Mouse (Mus musculus): ENCODE results near the gene 2010111I01Rik.

2010111I01Rik gene

DNA sequence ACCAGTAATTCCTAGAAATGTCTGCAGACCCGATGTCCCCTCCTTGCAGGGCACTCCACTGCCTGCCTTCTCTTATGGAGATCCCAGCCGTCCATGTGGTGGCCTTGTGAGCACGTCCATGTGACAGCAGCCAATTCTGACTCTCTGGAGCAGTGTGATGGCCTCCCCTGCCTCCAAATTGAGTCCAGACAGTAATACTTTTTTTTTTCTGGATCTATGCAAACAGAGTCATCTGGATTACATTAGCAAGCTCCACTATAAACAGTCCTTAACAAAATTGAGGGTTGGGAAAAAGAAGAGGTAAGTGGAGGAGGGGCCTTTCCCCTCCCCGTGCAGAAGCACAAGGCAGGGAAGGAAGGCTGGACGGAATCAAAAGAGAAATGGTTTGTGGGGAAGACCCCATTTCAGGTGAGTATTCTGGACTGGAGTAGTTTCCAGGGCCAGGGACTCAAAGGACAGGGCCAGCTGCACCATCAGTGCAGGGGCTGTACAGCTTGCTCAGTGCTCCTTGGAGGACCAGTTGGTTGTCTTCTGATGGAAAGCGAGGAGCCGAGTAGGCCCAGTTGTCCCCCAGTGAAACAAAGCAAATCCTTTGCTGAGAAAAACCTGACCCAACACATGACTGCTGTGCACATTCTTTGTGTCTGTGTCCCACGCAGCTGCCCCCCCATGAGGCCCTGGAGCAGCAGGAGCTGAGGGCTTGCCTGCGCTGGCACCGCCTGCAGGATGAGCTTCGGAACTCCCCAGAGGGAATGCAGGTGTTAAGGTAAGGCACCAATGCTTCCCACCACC is 205.8 kb downstream of the 2010111I01Rik start:
- no peak for DNase-seq

DNA sequence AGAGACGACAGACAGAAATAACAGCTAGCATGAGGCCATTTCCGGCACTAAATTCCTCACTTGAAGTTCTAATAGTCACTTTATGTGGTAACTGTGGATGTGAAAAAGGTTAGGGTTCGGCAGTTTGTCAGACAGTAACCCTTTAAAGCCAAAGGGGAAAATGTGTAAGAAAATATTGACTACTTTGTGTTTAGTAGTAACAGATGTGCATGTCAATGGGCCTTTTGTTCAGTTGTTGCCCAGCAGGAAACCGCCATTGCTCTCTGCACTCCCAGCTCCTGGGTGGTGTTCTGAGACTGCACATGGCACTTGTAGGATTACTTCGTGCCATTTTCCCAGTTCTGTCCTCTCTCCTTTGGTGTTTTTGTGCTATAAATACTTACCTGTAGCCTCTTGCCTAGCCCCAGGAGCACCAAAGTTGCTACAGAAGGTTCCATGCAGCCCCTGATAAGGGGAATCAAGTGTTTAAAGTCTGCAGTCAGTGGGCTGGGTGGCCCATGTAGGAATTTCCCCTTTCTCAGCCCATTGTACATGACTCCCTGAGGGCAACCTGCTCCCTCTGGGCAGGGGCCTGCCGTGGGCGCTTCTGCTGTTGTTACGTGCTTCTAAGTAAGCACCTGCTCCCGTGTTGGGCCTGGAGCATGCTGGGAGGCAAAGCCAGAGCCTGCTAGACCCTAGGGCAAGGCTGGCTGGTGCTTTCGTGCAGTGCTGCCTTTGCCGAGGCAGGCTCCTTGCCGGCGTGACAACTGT is 206.8 kb downstream of the 2010111I01Rik start:
- no peak for DNase-seq

DNA sequence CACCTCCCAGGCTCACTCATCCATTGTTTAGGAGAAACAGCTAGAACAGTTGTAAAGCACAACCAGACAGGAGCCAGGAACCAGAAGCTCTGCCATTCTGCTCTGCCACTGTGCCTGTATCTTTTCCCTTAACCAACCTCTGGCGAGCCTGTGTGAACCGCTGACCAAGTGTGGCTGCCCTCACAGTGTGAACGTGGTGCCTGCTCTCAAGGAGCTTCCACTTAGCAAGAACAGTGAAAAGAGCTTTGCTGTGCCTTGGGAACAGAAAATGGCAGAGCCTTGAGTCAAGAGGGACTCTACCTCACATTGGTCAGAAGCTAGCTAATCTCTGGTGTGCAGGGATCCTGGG is 207.4 kb downstream of the 2010111I01Rik start:
- DNase-seq = no peak

DNA sequence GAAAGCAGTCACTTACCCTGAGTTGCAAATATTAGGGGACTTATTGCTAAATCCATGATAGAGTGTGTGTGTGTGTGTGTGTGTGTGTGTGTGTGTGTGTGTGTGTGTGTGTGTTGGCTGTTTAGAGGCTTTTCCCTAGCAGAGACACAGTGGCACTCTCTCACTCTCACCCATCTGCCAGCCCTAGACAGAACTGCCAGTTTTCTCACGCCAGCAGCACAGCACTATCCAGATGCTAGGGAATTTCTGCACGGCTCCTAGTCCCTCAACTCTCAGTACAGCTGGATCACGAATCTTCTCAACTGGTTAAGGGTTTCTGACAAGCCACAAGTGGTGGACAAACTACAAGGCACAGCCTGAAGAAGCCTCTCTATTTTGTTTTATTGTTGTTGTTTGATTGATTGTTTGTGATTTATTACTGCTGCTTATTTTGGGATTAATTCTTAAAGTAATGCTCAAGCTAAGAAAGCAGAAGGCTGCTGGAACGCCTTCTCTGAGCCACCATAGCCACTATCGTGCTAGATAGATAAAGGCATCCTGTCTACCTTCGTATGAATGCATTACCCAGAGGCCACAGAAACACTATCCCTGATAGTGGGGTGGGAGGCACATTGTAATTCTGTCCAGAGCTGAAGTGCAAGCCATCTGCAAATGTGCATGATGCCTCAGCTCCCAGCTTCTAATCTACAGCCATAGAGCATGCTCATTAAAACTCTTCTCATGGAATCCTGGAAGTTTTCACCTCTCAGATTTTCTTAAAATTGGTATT is 209.7 kb downstream of the 2010111I01Rik start:
- no peak for DNase-seq

DNA sequence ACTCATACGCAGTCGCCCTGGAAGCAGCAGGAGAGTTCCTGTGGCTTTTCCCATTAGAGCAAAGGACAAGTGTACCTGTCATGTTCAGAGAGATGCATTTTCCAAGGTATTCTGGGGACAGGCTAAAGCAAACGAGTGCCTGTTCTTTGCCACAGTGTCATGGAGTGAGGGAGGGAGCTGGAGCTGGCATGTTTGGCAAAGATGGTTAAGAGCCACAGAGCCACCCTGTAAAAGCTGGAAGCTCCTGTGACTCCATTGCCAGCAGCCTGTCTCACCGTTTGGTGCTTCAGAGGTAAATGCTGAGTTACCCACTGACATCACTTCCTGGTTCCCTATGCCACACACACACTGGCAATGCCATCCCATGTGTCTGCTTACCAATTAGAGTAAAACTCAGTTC is 211.4 kb downstream of the 2010111I01Rik start:
- DNase-seq = no peak

DNA sequence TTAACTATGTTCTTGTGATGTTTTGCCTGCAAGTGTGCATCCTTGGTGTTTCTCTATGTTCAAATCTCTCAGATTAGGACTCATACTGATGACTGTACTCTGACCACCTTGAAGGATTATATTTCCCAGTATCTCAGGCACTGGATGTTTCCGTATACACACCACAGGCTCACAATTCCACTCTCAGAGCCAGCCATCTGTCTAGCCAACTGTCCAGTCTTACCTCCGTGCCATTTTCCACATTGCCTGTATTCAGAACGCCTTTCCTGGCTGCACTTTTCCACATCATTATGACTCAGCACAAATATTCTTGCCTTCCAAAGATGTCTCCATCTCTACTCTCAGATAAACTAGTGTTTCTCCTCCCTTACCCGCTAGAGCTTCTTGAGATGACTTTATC is 212.5 kb downstream of the 2010111I01Rik start:
- DNase-seq = no peak

DNA sequence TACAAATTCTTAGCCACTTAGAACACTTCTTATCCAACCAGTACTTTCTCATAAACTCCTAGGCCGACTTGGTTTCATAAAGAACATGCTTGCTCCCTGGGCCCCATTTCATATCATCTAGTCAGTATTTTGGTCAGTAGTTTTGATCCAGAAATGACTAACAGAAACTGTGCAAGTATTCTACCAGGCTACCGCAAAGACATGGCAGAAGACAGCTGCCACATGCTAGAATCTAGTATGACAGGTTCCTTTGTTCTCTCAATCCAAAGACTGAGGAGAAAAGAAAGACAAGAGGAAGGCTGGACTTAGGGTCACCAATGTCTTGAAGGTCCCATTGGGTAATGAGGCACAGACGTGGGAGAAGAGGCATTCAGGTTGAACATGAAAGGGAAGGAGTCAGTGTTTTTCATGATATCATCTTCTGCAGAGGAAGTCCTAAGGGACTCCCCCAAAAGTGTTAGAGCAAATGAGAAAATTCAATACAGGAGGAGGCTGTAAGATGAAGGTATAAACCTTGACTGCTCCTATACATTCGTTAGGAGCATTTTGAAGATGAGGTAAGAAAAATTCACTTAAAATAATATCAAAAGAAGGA is 216.0 kb downstream of the 2010111I01Rik start:
- DNase-seq = no peak

DNA sequence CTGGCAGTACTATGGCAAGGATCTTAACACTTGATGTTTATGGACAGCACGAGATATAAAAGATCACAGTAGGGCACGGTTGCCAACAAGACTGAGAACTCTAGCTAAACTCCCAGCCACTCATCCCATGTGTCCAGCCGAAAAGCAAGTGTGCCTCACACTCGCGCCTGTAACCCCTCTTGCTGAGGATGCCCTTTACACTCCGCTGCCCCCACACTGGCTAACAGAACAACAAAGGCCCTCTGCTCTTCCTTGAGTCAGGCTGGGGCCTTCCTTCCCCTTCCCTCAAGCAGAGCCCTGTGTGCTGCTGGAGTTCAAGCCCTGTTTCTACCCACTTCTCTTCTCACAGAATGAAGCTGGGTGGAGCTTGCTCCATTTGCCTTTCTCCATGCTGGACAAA is 220.3 kb downstream of the 2010111I01Rik start:
- DNase-seq = no peak

DNA sequence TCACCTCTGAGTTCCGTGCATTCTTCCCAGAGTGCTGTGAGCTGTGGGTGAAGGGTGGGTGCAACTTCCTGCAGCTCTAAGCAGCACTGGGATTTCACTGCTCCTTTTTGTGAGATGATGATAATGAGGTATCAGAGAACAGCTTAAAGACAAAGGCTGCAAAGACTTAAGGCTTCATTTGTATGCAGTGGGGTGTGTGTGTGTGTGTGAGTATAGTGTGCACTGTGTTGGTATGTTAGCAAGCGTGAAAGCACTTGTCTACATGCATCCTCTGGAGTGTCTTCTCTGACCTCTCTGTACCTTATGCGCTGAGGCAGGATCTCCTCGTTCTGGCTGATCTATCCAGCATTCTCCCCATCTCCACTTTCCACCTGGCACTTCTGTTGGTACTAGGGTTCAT is 221.5 kb downstream of the 2010111I01Rik start:
- no peak for DNase-seq

DNA sequence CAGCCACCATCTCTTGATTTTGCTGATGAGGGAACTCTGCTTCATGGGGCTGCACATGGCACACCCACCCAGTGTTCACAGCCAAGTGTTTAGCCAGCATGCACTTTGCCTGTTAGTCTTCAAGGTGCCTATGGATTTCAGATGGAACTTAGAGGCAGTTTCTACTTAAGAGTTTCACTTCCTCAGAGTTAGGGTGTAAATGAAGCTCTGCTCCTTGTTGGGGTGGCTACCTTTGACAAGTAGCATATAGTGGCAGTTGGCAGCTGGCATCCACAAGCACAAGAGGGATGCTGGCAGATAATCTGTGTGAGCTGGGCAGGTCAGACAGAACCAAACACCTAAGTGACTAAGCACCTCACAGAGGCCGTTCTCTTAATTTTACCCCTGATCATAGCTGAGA is 221.9 kb downstream of the 2010111I01Rik start:
- DNase-seq = no peak

DNA sequence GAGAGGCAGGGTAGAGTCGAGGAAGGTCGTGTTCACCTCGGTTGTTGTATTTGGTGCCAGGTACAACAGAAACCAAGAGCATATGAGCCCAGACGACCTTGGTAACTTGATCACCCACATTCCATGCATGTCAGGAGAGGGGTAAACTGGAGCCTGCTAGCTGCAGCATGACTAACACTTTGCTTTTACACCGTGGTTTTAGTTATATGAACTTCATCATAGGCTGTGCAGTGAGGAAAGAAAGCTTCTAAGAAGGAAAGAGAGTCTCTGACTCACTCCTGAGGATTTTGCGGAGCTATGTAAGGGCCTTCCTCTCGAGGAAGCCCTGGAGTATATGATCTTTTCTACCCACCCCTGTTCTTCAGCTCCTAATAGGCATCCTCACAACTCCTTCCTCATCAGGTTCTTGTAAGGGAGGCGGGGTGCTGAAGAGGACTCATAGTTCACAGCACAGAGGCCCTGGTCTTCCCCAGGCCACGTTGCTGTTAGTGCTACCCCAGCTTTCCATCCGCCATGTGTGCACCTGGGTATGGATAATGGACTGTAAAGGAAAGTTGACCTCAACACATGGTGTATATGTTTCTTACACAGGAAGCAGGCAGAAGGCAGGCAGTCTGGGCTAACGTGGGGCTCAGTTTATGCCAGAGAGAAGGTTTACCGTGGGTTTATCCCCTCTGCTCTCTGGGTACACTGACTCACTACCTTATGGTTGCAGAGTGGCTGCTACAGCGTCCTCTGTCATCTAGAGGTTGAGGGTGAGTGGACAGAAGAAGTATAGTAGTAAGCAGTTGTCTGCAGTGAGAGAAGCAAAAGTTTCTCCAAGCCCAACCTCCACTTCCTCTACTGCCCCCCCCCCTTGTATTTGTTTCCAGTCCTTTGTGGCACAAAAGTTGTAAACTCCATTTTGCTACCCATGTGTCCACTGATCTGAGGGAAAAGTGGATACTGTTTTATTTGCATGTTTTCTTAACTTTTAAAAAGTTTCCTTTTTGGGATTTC is 222.8 kb downstream of the 2010111I01Rik start:
- DNase-seq = no peak

DNA sequence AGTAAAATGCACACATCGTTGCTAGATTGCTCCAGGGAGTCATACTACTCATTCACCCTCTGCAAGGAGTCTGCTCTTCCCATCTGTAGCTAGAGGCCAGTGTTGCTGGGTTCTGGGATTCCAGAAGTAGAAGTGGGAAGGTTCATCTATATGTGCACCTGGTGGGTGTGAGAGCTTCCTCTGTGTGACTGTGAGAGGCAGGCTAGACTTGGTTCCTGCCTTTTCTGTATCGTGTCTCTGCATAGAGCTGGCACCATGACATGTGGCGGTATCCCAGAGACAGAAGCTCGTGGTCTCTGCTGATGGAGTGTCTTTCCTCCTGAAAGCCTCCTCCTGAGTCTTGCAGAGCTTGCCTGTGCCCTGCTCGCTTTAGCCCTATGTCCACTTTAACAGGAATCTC is 223.6 kb downstream of the 2010111I01Rik start:
- DNase-seq = no peak

DNA sequence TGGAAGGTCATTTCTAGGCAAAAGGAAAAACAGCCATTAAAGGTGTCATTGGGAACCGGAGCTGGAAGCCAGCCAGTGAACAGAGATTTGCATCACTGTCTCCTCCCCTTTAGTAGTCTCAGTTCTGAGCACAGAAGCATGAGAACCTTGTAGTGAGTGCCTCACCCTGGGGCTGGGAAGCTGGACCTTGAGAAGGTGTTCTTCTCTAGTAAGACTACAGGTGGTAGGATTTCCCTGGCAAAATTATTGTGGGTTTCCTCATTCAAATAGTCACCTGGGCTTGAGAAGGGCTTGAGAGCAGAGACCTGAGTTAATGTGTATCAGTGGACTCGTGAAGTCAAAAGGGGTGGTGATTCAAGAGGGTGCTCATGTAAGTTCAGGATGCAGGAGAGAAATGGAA is 224.1 kb downstream of the 2010111I01Rik start:
- peak; percentile 20 for DNase-seq

DNA sequence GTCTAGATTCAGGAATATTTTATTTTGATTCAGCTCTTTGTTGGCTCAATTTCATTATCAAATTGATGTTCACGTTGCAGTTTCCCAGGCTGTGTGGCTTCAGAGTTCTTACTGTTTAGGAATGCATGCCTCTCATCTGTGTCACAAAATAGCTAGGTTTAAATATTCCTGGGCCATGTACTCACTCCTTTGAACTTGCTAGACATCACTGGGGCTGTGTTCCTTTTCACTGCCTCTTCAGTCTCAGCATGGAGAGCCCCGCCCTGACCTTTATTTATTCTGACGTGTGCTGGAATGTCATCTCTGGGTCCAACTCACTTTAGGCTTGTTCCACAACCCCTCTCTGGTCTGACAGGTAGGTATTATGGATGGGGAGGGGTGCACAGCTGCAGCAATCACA is 228.7 kb downstream of the 2010111I01Rik start:
- DNase-seq = no peak

DNA sequence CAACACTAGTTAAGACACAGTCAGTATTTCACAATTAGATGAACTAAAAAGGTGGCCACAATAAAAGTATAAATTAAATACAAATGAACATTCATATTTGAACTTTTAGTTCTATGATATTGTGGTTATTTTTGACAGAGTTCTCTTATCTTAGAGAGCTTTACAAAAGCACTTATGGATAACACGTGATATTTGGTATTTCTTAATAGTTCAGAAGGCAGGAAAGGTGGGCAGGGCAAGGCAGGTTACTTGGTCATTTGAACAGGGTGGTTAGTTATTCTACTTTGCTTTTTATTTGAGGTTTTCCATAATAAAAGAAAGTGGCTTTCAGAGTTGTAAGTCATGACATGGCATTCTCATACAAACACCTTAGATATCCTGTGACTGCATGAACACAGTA is 233.3 kb downstream of the 2010111I01Rik start:
- DNase-seq = no peak

DNA sequence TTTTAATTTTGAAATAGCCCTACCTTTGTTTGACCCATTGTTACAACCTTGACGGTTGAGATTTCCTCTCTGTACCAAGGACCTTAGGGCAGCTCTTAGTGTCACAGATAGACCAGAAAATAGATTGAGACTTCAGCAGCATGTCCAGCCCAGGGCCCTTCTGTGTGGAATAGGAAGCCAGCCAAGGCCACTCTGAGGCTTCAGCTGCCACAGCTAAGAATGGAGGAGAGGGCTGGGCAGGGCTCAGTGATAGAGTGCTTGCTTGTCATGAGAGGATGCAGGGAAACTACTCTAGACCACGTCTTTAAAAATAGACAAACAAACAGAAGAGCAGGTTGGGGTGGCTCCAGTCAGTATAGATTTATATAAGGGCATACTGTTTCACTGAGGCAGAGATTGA is 234.9 kb downstream of the 2010111I01Rik start:
- DNase-seq = no peak

DNA sequence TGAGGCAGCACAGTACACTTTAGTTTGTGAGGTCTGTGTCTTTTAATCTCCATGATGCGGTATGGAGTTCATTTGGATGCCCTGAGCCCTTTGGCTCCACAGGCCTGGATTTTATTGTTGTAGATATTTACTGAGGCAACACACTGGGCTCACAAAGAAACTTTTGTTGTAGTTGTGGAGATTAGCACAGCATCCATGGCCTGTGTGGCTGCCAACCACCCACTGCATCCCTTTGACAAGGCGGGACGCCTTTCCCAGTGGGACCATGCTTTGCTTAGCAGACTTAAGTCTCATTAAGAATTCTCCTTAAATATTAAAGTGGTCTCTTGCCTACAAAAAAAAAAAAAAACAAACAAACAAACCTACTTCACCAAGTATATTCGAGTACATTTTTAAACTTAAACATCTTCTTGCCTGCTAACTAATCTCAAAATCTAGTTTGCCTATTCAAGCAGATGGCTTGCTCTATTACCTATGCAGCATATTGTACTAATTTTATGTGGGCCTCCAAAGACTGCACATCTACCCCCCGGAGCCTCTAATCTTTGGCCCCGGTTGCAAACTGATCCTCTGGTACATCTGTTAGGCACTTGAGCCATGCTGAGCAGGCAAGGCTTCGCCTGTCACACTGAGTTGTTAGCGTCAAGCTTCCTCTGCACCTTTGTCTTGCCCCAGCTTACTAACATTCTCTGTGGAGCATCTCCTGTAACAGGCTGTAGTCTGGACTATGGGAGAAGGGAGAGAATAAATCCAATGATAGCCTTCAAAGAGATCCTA is 239.0 kb downstream of the 2010111I01Rik start:
- DNase-seq = no peak

DNA sequence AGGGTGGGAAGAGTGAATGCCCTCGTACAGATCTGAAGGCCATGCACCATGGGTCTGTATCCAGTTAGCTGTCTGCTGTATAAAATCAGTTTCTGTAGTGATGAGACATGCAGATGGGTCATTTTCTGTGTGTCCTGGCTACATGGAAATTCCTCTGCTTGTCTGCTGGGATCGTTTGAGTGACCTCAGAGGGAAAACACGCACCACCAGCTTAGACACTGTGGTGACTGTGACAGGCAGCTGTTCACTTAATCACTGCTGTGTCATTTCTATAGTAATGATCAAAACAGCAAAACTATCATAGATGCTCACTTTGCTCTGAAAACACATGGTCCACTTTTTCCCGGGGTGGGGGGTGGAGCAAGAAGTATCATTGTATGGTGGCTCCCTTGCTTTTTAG is 241.1 kb downstream of the 2010111I01Rik start:
- no peak for DNase-seq

DNA sequence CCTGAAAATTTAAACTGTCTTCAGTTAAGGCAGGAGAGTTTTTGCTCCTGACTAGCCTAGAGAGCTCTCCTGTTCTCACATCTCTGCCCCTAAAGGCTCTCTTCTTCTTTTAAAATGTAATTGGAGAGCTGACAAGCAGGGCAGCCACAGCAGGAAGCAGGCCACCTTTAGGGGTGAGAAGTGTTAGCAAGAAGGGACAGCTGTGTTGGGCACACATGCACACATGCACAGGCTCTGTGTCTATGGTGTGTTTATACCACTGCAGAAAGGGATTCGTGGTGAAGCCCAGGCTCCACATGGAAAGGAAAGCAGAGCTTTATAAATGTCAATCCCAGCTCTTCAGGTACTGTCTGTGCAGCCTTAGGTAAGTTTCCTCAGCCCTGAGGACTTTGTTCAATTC is 241.7 kb downstream of the 2010111I01Rik start:
- no peak for DNase-seq

DNA sequence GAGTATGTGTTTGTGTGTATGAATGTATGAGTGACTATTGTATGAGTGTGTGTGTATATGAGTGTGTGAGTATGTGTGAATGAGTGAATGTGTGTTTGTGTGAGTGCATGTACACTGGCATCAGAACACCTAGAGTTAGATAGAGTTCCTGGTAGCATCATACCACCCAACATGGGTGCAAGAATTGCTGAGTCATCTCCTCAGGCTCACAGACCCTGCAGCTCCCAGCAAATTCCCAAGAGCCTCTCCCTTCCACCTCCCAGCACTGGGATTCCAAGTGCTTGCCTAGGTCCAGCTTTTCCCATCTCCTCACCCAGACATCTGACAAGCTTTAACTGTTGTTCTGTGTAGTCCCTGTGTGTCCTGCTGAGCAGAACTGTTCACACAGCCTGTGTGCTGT is 251.8 kb downstream of the 2010111I01Rik start:
- DNase-seq = no peak

Measured in lung, postnatal 14 days (tissue).